Mouse (Mus musculus) heart, embryonic 11.5 days (tissue): ENCODE data around the gene Rnf183. TPM values are rescaled to one million over a fixed set of nuclear protein-coding genes. Genes with fewer than 3 reads are reported as not detected.
A peak's percentile ranks its signal among the peaks of the same experiment; 100 is the strongest.

Experiments
- ATAC-seq: fragments of 200-750 bp; cut with Nextera tagmentation; replicated peaks from 2 replicates; pipeline ENCODE4 v1.8.0; 2017; ENCODE audit warnings: moderate library complexity; ENCODE audit not compliant: insufficient number of reproducible peaks, low FRiP score, low TSS enrichment
- H3K27ac ChIP-seq: fragments of 300-500 bp; sonication (generic); 2 replicates; pipeline ENCODE4 v1.5.1; 2014; ENCODE audit warnings: mild to moderate bottlenecking, low read depth, low read length
- H3K27me3 ChIP-seq: fragments of 300-500 bp; sonication (generic); 2 replicates; pipeline ENCODE4 v1.6.1; 2014; ENCODE audit warnings: mild to moderate bottlenecking, low read length, mixed read lengths; ENCODE audit not compliant: control insufficient read depth, insufficient read depth
- H3K36me3 ChIP-seq: fragments of 300-500 bp; sonication (generic); 2 replicates; pipeline ENCODE4 v1.6.1; 2014; ENCODE audit warnings: mild to moderate bottlenecking, low read length, moderate library complexity, mixed read lengths; ENCODE audit not compliant: control insufficient read depth, insufficient read depth
- H3K4me1 ChIP-seq: fragments of 300-500 bp; sonication (generic); 2 replicates; pipeline ENCODE4 v1.6.1; 2014; ENCODE audit warnings: low read length; ENCODE audit not compliant: control insufficient read depth, insufficient read depth
- H3K4me2 ChIP-seq: fragments of 300-500 bp; sonication (generic); 2 replicates; pipeline ENCODE4 v1.6.1; 2014; ENCODE audit warnings: mild to moderate bottlenecking, moderate library complexity
- H3K4me3 ChIP-seq: fragments of 300-500 bp; sonication (generic); 2 replicates; pipeline ENCODE4 v1.5.1; 2014; ENCODE audit warnings: low read depth, low read length
- H3K9ac ChIP-seq: fragments of 300-500 bp; sonication (generic); 2 replicates; pipeline ENCODE4 v1.6.1; 2014; ENCODE audit warnings: mild to moderate bottlenecking, low read depth, low read length, moderate library complexity
- H3K9me3 ChIP-seq: fragments of 300-500 bp; sonication (generic); replicated peaks from 2 replicates; pipeline ENCODE4 v1.6.1; 2016; ENCODE audit warnings: low read length; ENCODE audit not compliant: control insufficient read depth
- WGBS: fragments of 180-500 bp; shearing (Covaris S2); extraction: QIAGEN DNeasy Blood & Tissue Kit; methylation state at CpG from one replicate; pipeline ENCODE4 v1.1.7; 2014; ENCODE audit not compliant: insufficient replicate concordance; 5-methylcytosine and 5-hydroxymethylcytosine counted together
- polyA plus RNA-seq: library from polyadenylated mRNA; unstranded; fragments of >200 nt; fragmentation: Nextera tagmentation; extraction: Ambion mirVana; gene quantifications from 2 replicates; pipeline ENCODE4 v1.2.1, GENCODE M21; 2014

The Rnf183 gene
- polyA plus RNA-seq, 1 experiment from 2014 or later: not detected

DNA sequence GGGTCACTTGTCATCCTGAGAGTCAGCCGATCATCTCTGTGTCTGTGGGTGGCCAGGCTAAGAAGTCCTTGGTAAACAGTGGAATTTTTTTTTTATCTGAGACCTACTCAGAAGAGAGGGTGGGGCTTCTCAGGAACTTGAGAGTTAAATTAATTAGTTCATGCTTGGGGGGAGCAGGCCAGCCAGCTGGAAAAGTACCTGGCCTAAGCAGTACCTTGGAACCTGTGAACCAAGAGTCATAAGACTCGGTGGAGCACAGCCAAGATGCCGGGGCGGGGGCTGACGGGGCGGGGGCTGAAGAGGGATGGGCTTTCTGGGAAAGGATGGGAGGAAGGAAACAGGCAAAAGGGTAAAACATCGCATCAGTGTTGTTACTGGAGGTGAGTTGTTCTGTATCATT, 2.8 kb upstream of the Rnf183 start:
- ATAC-seq: no peak
- Histone ChIP-seq H3K36me3 (no peaks in the 10 kb centered on the region), H3K4me1 (no peaks in the 10 kb centered on the region), H3K9ac (no peak overlapping the region), H3K27ac (no peak overlapping the region), H3K4me3 (no peak overlapping the region), H3K4me2 (no peak overlapping the region), H3K9me3 (no peaks in the 10 kb centered on the region), H3K27me3 (no peaks in the 10 kb centered on the region)
- 78% methylated on average over 7 of the region's 7 CpGs for WGBS

DNA sequence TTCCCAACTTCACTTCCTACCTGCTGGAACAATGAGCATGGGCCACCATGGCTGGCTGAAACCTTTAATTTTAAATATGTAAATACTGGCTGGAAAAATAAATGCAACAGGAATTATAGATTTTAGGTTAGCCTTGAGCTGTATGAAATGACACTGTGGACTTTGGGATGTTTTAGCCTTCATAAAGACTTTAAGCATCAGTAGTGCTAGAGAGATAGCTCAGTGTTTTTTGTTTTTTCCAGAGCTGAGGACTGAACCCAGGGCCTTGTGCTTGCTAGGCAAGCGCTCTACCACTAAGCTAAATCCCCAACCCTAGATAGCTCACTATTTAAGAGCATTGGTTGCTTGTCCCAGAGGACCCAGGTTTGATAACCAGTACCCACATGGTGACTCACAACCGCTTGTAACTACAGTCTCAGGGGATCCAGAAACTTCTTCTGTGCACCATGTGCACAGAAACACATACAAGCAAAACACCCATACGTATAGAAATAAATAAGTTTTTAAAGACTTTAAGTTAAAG, 2.3 kb upstream of the Rnf183 start:
- ATAC-seq: no peak

DNA sequence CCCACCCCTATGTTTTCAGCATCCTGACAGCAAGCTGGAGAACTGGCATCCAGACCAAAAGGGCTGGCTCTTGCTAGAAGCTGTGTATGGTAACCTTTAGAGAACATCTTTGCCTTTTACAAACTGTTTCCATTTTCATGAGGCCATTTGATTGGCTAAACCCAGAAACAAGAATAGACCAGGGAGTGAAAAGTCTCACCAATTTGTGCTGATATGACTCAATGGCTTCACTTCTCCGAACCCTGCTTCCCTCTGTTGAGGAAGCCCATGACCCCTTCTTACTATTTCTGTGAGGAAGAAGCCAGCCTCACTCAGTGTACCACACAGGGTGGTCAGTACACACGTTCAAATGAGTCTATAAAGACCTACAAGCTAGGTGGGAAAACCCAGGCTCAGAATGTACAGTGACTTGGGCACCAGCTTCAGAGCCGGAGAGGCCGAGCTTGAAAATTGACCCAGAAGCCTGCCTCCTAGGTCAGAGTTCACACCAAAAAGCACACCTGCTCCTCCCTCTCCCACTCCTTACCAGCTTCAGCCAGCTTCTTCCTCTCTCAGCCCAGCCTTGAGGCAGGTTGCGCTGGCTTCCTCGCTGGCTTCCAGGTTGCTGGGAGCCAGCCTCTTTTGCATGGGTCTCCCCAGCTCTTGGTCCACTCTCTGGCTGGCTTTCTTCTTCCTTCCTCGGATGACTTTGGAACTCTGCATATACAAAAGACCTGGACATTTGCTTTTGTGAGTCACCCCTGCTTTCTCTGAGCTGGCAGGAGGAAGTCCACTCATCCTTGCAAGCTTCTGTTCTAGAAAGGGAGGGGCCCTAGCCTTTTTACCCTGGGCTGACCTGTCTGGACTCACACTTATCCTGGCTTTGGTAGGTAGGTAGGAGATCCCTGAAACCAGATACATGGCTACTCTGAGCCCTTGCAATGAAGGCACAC, 847 bp downstream of the Rnf183 start:
- no peak overlapping the region for H3K9ac ChIP-seq
- H3K27ac ChIP-seq: no peak overlapping the region
- H3K27me3 ChIP-seq: no peaks in the 10 kb centered on the region
- 70% methylated on average over 7 of the region's 7 CpGs for whole genome bisulfite sequencing
- no peak for ATAC-seq
- H3K4me2 ChIP-seq: no peak overlapping the region
- no peaks in the 10 kb centered on the region for H3K36me3 ChIP-seq
- H3K9me3 ChIP-seq: no peaks in the 10 kb centered on the region
- H3K4me1 ChIP-seq: no peaks in the 10 kb centered on the region
- no peak overlapping the region for H3K4me3 ChIP-seq

More for the DNA sequence above, 2.3 kb upstream of the Rnf183 start:
- H3K27me3 ChIP-seq: no peaks in the 10 kb centered on the region
- no peak overlapping the region for H3K9ac ChIP-seq
- H3K36me3 ChIP-seq: no peaks in the 10 kb centered on the region
- 84% methylated on average over 3 of the region's 3 CpGs for WGBS
- no peak overlapping the region for H3K4me2 ChIP-seq
- no peak overlapping the region for H3K27ac ChIP-seq
- no peaks in the 10 kb centered on the region for H3K4me1 ChIP-seq
- no peaks in the 10 kb centered on the region for H3K9me3 ChIP-seq
- H3K4me3 ChIP-seq: no peak overlapping the region

DNA sequence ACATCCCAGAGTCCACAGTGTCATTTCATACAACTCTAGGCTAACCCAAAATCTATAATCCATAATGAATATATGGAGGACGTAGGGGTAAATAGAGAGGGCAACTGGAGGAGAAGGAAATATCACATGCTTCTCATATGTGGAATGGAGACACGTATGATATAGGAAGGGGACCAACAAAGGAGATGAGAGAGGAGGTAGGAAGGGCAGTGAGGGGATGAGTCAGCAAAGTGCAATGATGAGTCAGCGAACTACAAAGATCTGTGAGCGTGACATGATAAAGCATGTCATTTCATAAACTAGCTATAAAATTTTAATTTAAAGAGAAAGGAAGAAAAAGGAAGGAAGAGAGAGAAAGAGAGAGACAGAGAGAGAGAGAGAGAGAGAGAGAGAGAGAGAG, 3.5 kb downstream of the Rnf183 start:
- H3K4me3 ChIP-seq: no peak overlapping the region
- H3K4me1 ChIP-seq: no peaks in the 10 kb centered on the region
- H3K9me3 ChIP-seq: no peaks in the 10 kb centered on the region
- no peaks in the 10 kb centered on the region for H3K27me3 ChIP-seq
- WGBS: 69% methylated on average over 4 of the region's 4 CpGs
- no peak overlapping the region for H3K9ac ChIP-seq
- H3K27ac ChIP-seq: no peak overlapping the region
- no peak; the same call in 1 of the 2 replicates for ATAC-seq
- H3K36me3 ChIP-seq: no peaks in the 10 kb centered on the region
- no peak overlapping the region for H3K4me2 ChIP-seq

DNA sequence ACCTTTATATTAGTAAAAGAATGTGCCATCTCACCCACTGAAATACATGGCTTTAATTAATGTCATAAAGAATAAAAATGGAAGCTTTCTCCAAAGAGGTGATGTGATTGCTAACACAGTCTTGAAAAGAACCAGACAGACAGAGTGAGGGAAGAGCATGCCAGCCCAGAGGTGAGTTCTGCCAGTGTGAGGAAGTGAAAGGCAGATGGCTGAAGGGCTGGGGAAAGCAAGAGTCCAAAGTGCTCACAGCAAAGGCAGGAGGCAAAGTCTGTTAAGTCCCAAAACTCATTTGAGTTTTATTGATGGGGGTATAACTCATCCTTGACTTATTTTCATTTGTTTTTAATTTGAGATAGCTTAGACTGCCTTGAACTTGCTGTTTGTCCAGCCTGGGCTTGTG, 4.4 kb downstream of the Rnf183 start:
- no peaks in the 10 kb centered on the region for H3K9me3 ChIP-seq
- no peaks in the 10 kb centered on the region for H3K27me3 ChIP-seq
- no peaks in the 10 kb centered on the region for H3K36me3 ChIP-seq
- no peak overlapping the region for H3K4me2 ChIP-seq
- ATAC-seq: no peak
- H3K9ac ChIP-seq: no peak overlapping the region
- no peaks in the 10 kb centered on the region for H3K4me1 ChIP-seq
- H3K27ac ChIP-seq: no peak overlapping the region
- no peak overlapping the region for H3K4me3 ChIP-seq

DNA sequence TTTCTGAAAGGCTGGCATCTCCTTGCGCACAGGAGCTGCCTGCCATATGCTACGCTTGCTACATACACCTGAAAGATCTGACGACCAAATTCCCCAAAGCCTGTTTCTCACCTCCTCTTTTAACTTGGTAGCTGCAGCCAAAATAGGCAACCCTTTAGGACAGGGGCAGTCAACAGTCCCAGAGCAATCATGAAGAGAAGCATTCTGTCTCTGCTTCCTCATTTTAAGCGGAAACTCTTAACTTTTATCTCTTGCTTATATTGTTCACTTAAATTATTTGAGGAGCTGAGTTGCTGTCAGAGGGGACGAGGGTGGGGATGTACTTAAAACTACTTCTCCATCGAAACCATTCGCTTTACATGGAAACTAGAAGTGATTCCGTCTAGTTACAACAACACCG, 5.4 kb downstream of the Rnf183 start:
- no peaks in the 10 kb centered on the region for H3K36me3 ChIP-seq
- no peak overlapping the region for H3K4me3 ChIP-seq
- no peak overlapping the region for H3K27ac ChIP-seq
- H3K4me1 ChIP-seq: no peaks in the 10 kb centered on the region
- H3K9me3 ChIP-seq: no peaks in the 10 kb centered on the region
- ATAC-seq: no peak
- no peaks in the 10 kb centered on the region for H3K27me3 ChIP-seq
- 81% methylated on average over 9 of the region's 9 CpGs for WGBS
- H3K4me2 ChIP-seq: no peak overlapping the region
- H3K9ac ChIP-seq: no peak overlapping the region

DNA sequence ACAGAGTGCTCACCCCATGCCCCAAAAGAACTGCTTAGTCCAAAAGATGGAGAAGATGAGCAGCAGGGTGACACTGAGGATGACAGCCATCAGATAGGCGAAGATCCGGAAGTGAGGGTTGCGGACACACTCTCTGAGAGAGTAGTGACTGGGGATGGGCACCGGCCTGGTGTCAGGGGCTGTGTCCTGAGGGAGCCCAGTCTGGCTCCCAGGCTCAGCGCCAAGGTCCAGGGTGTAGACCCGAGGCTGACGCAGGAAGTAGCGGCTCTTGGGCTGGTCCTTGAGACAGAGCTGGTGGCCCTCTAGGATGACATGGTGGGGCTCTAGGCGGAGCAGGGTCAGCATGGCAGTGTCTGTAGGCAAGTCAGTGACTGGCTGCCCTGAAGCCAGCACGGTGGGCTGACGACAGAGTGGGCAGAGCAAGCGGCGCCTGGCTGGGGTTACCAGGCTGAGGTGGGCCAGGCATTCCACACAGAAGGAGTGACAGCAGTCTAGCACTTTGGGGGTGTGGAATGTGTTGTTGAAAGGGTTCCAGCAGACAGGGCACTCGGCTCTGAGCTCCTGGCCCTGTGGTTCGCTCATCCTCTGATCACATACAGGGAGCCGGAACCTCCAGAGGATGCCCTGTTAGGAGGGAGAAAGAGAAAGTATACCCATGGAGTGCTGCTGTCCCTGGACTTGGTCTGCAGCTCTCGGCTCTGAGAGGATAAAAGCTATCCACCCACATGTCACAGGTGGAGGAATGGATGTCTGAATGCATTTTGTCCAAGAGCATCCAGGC, 6.9 kb downstream of the Rnf183 start:
- peak; percentile 35; the same call in 1 of the 2 replicates for ATAC-seq
- no peaks in the 10 kb centered on the region for H3K4me1 ChIP-seq
- H3K36me3 ChIP-seq: peaks cover 11% of the 10 kb centered on the region
- no peak overlapping the region; the same call in 1 of the 2 replicates for H3K4me2 ChIP-seq
- H3K27me3 ChIP-seq: no peaks in the 10 kb centered on the region
- no peak overlapping the region for H3K4me3 ChIP-seq
- 57% methylated on average over 17 of the region's 17 CpGs for WGBS
- no peaks in the 10 kb centered on the region for H3K9me3 ChIP-seq
- H3K9ac ChIP-seq: no peak overlapping the region
- no peak overlapping the region for H3K27ac ChIP-seq

DNA sequence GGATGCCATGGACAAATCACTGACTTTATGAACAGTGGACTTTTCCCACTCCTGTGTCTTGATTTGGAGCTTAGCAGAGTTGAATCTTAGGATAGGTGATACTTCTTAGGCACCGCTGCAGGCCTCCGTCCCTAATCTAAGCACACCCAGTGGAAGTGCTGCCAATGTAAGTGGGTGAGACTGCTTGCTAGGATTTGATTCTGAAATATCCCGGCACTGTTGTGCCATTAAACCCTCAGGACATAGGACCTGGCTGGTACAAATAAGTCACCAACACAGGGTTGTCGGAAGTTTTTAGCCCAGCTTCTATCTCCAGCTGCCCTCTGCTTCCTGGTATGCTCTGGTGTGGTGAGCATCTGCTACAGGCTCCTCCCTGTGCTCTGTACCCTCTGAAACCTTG, 9.2 kb downstream of the Rnf183 start:
- no peak overlapping the region for H3K27ac ChIP-seq
- no peak for ATAC-seq
- H3K9me3 ChIP-seq: no peaks in the 10 kb centered on the region
- peaks cover 31% of the 10 kb centered on the region for H3K36me3 ChIP-seq
- no peak overlapping the region for H3K4me2 ChIP-seq
- no peaks in the 10 kb centered on the region for H3K4me1 ChIP-seq
- H3K9ac ChIP-seq: no peak overlapping the region
- H3K27me3 ChIP-seq: no peaks in the 10 kb centered on the region
- no peak overlapping the region for H3K4me3 ChIP-seq
- 88% methylated on average over 4 of the region's 4 CpGs for WGBS
